Mouse (Mus musculus) myocyte (in vitro differentiated cells): Measurements from ENCODE around the gene Nr2e3. TPM values are rescaled to one million over a fixed set of nuclear protein-coding genes. Genes with fewer than 3 reads are reported as not detected.
"Not testable (repeated sequence)": the region's sequence is repeated elsewhere in the genome, so short reads cannot be mapped to it uniquely, and the experiment has no call there.

Experiments used
- H3K27me3 ChIP-seq: one replicate; pipeline ENCODE4 v1.6.1; 2011; ENCODE audit not compliant: control insufficient read depth, insufficient read depth, insufficient read length
- H3K36me3 ChIP-seq: one replicate; pipeline ENCODE4 v1.6.1; 2011; ENCODE audit not compliant: control insufficient read depth, insufficient read depth
- H3K4me2 ChIP-seq: one replicate; pipeline ENCODE4 v1.6.1; 2011; ENCODE audit warnings: low read depth, control low read depth
- H3K4me3 ChIP-seq: one replicate; pipeline ENCODE4 v1.5.1; 2011; ENCODE audit warnings: mild to moderate bottlenecking, control low read depth, moderate library complexity
- H3K79me2 ChIP-seq: one replicate; pipeline ENCODE4 v1.6.1; 2011; ENCODE audit not compliant: control insufficient read depth, insufficient read depth
- H3ac ChIP-seq: one replicate; pipeline ENCODE4 v1.6.1; 2011; ENCODE audit not compliant: control insufficient read depth, insufficient read length
- CEBPB ChIP-seq: IDR thresholded peaks from 2 replicates; pipeline ENCODE4 v1.6.1; 2011; ENCODE audit warnings: mild to moderate bottlenecking, moderate library complexity; ENCODE audit not compliant: poor library complexity, insufficient read depth, severe bottlenecking
- E2F4 ChIP-seq: IDR thresholded peaks from one replicate; pipeline ENCODE4 v1.6.1; 2011; ENCODE audit warnings: mild to moderate bottlenecking, control low read depth, moderate library complexity; ENCODE audit not compliant: insufficient read depth
- MAX ChIP-seq: IDR thresholded peaks from one replicate; pipeline ENCODE4 v1.6.1; 2011; ENCODE audit warnings: low read depth, mild to moderate bottlenecking, control low read depth
- MYOD1 ChIP-seq, 3 experiments: IDR thresholded peaks; one replicate each; pipeline ENCODE4 v1.6.1; 2011; ENCODE audit warnings: control low read depth in 2 of 3, low read depth in 2 of 3, mild to moderate bottlenecking in 2 of 3, moderate library complexity in 1 of 3; ENCODE audit not compliant: insufficient read length in 2 of 3, control insufficient read depth in 1 of 3
- MYOG ChIP-seq, 3 experiments: IDR thresholded peaks; one replicate each; pipeline ENCODE4 v1.6.1; 2011; ENCODE audit warnings: control low read depth in 2 of 3, low read depth in 2 of 3, mild to moderate bottlenecking in 2 of 3; ENCODE audit not compliant: insufficient read length in 2 of 3, control insufficient read depth in 1 of 3, insufficient read depth in 1 of 3
- POLR2A ChIP-seq: IDR thresholded peaks from one replicate; pipeline ENCODE4 v1.6.1; 2011; ENCODE audit warnings: low read depth, mild to moderate bottlenecking, control low read depth, moderate library complexity; ENCODE audit not compliant: insufficient read length
- POLR2AphosphoS2 ChIP-seq: IDR thresholded peaks from one replicate; pipeline ENCODE4 v1.6.1; 2011; ENCODE audit warnings: low read depth, control low read depth; ENCODE audit not compliant: insufficient read length
- REST ChIP-seq: IDR thresholded peaks from one replicate; pipeline ENCODE4 v1.6.1; 2011; ENCODE audit warnings: mild to moderate bottlenecking, control low read depth, moderate library complexity; ENCODE audit not compliant: insufficient read depth, insufficient read length
- SRF ChIP-seq: IDR thresholded peaks from one replicate; pipeline ENCODE4 v1.6.1; 2011; ENCODE audit warnings: low read depth; ENCODE audit not compliant: control insufficient read depth, insufficient read length
- TCF12 ChIP-seq: IDR thresholded peaks from one replicate; pipeline ENCODE4 v1.6.1; 2011; ENCODE audit warnings: mild to moderate bottlenecking, control low read depth; ENCODE audit not compliant: poor library complexity, insufficient read depth, severe bottlenecking
- TCF3 ChIP-seq: IDR thresholded peaks from one replicate; pipeline ENCODE4 v1.6.1; 2011; ENCODE audit warnings: low read depth, control low read depth; ENCODE audit not compliant: insufficient read length
- USF1 ChIP-seq: IDR thresholded peaks from one replicate; pipeline ENCODE4 v1.6.1; 2011; ENCODE audit warnings: low read depth, mild to moderate bottlenecking, control low read depth, moderate library complexity
- polyA plus RNA-seq: library from polyadenylated mRNA; unstranded; fragments of >200 nt; fragmentation: generic; extraction: Trizol; gene quantifications from one replicate; pipeline ENCODE4 v1.2.1, GENCODE M21; 2012; ENCODE audit warnings: missing spikeins

Gene Nr2e3
- polyA plus RNA-seq, 1 experiment = not detected

DNA sequence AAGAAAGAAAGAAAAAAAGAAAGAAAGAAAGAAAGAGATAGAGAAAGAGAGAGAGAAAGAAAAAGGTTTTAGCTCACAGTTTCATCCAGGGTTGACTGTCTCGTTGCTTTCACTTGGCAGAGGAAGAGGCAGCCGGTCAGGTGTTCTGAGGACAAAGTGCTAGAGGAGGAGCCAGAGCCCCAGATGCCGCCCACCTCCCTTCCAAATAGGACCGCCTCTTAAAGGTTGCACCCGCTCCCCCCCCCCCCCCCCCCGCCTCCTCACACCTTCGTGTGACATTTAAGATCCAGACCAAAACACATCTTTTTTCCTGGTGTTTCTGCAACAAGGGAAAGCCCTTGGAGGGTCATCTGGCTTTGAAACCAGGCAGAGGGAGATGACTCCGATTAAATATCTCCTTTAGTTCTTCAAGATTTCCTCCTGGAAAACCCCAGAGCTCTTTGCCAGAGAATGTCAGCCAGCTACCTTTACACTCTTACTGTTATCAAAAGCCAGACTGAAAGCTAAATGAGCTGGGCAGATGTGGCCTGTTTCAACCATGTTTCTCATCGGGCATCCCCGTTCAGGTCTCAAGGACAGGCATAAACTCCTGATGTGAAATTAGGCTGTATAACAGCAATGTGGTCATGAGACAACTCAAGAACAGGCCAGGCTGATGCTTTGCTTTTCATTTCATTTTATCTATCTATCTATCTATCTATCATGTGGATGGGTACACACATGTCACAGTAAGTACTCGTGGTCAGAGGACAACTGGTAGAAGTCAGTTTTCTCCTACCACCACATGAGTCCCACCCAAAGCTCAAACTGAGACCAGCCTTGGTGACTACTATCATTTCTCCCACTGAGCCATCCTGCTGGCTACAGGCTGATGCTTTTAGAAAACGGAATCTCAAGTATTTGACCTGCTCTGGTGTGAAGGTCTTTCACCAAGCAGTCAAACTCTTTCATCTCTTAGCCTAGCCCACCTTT is 19.3 kb downstream of the Nr2e3 start:
- Histone ChIP-seq H3K4me3 (no peak overlapping the region), H3K27me3 (peaks cover 13% of the 10 kb centered on the region), H3ac (no peak overlapping the region), H3K36me3 (no peaks in the 10 kb centered on the region), H3K4me2 (no peak overlapping the region), H3K79me2 (no peaks in the 10 kb centered on the region)
- TF ChIP-seq MYOD1 (IDR thresholded peaks at IDR 0.05; ENCODE audit: control insufficient read depth in 1 of 3, insufficient read length in 2 of 3, low read depth in 2 of 3) (no peak), POLR2A (no peak), POLR2AphosphoS2 (no peak), E2F4 (no peak), MAX (no peak), CEBPB (no peak), REST (no peak), TCF3 (no peak), SRF (no peak), MYOG (IDR thresholded peaks at IDR 0.05; ENCODE audit: control insufficient read depth in 1 of 3, insufficient read depth in 1 of 3, insufficient read length in 2 of 3, low read depth in 2 of 3) (no peak), USF1 (no peak), TCF12 (no peak)

- no peak overlapping the region for H3K4me2 ChIP-seq
- no peaks in the 10 kb centered on the region for H3K36me3 ChIP-seq
- H3K79me2 ChIP-seq = no peaks in the 10 kb centered on the region
- no peak overlapping the region for H3K4me3 ChIP-seq
- no peaks in the 10 kb centered on the region for H3K27me3 ChIP-seq
- H3ac ChIP-seq = no peak overlapping the region
- no peak for TF ChIP-seq MYOG (IDR thresholded peaks at IDR 0.05; ENCODE audit: control insufficient read depth in 1 of 3, insufficient read depth in 1 of 3, insufficient read length in 2 of 3, low read depth in 2 of 3)
- TF ChIP-seq TCF3 = no peak
- no peak for TF ChIP-seq REST
- TF ChIP-seq SRF = no peak
- TF ChIP-seq CEBPB = no peak
- no peak for TF ChIP-seq TCF12
Observed at GRCm38 (mm10) chr9:59939691-59940090, 20.8 kb downstream of the Nr2e3 start.

DNA sequence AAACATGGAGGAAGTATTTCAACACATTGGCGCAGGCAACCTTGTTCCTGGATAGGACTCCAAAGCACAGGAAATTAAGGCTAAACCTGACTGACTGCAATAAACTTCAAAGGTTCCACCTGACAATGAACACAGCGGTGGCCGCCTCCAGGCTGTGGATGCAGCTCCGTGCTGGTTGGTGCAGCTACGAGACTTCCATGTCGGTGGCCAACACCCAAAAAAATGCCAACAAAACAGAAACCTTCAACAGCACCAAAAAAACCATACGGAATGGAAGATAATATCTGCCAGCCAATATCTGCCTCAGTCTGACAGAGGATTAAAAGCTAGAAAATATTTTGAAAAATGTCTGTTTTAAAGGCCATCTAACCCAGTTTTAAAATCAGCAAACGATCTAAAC is 21.9 kb downstream of the Nr2e3 start:
- no peak overlapping the region for H3ac ChIP-seq
- H3K36me3 ChIP-seq = no peaks in the 10 kb centered on the region
- TF ChIP-seq USF1 (no peak), TCF3 (no peak)
- H3K4me2 ChIP-seq = no peak overlapping the region
- H3K27me3 ChIP-seq = no peaks in the 10 kb centered on the region
- no peak overlapping the region for H3K4me3 ChIP-seq
- H3K79me2 ChIP-seq = no peaks in the 10 kb centered on the region

- H3K27me3 ChIP-seq, H3K79me2 ChIP-seq: not testable (repeated sequence)
Observed at GRCm38 (mm10) chr9:59935866-59936265, 24.6 kb downstream of the Nr2e3 start.

GRCm38 (mm10) chr9:59930248-59930647 is 30.2 kb downstream of the Nr2e3 start:
- Histone ChIP-seq H3K79me2 (no peaks in the 10 kb centered on the region), H3K4me2 (no peak overlapping the region), H3ac (no peak overlapping the region), H3K4me3 (no peak overlapping the region), H3K27me3 (no peaks in the 10 kb centered on the region), H3K36me3 (peaks cover 12% of the 10 kb centered on the region)
- TF ChIP-seq E2F4 (no peak), TCF12 (no peak)

More at GRCm38 (mm10) chr9:59935866-59936265, 24.6 kb downstream of the Nr2e3 start:
- H3K4me3 ChIP-seq, H3K4me2 ChIP-seq, H3ac ChIP-seq, H3K36me3 ChIP-seq: not testable (repeated sequence)

GRCm38 (mm10) chr9:59914761-59915160 is 45.7 kb downstream of the Nr2e3 start:
- Histone ChIP-seq H3K27me3 (no peaks in the 10 kb centered on the region), H3K4me2 (no peak overlapping the region), H3ac (no peak overlapping the region), H3K4me3 (no peak overlapping the region), H3K36me3 (peaks cover 2% of the 10 kb centered on the region), H3K79me2 (no peaks in the 10 kb centered on the region)
- TF ChIP-seq USF1 (no peak), POLR2AphosphoS2 (no peak), TCF3 (no peak), REST (no peak), TCF12 (no peak), MAX (no peak), MYOD1 (IDR thresholded peaks at IDR 0.05; ENCODE audit: control insufficient read depth in 1 of 3, insufficient read length in 2 of 3, low read depth in 2 of 3) (no peak), CEBPB (no peak), POLR2A (no peak), E2F4 (no peak), SRF (no peak), MYOG (IDR thresholded peaks at IDR 0.05; ENCODE audit: control insufficient read depth in 1 of 3, insufficient read depth in 1 of 3, insufficient read length in 2 of 3, low read depth in 2 of 3) (no peak)
